Mouse (Mus musculus) T-helper 1 cell (primary cell): ENCODE measurements at regions not wholly inside any gene's neighbourhood (a gene's known extent, or its start where the extent isn't known, plus 50 kb on each side); places are given as distances from the start of the nearest gene placed in this dataset.

ENCODE experiments used
- in situ Hi-C: fragments of 300-600 bp; cut with MboI, MseI; formaldehyde crosslinking; loops from one replicate; pipeline ENCODE4 v1.15.1; 2025; ENCODE audit warnings: high pct_unique_total_duplicates

GRCm38 (mm10) chr2:128430776-128431291 is 160.2 kb upstream of the Spdye4c start:
- in situ Hi-C loops = loop anchor here (25.0 kb wide), 1 partner anchor 1119 kb away; no protein-coding TSS in a partner anchor

GRCm38 (mm10) chr2:128431751-128432150 is 159.3 kb upstream of the Spdye4c start:
- in situ Hi-C loops = loop anchor here (25.0 kb wide), 1 partner anchor 1119 kb away; no protein-coding TSS in a partner anchor

- in situ Hi-C loops = loop anchor here (25.0 kb wide), 1 partner anchor 1120 kb away; no protein-coding TSS in a partner anchor
Measured at GRCm38 (mm10) chr2:128432741-128433140, 158.3 kb upstream of the Spdye4c start.

GRCm38 (mm10) chr2:128433553-128434081 is 157.4 kb upstream of the Spdye4c start:
- in situ Hi-C loops = loop anchor here (25.0 kb wide), 1 partner anchor 1121 kb away; no protein-coding TSS in a partner anchor

GRCm38 (mm10) chr2:128434200-128434977 is 156.6 kb upstream of the Spdye4c start:
- in situ Hi-C loops = loop anchor here (25.0 kb wide), 1 partner anchor 1122 kb away; no protein-coding TSS in a partner anchor

- in situ Hi-C loops = loop anchor here (25.0 kb wide), 1 partner anchor 1124 kb away; no protein-coding TSS in a partner anchor
Measured at GRCm38 (mm10) chr2:128436378-128436777, 154.6 kb upstream of the Spdye4c start.

- in situ Hi-C loops = loop anchor here (25.0 kb wide), 1 partner anchor 1125 kb away; no protein-coding TSS in a partner anchor
Measured at GRCm38 (mm10) chr2:128437698-128438097, 153.3 kb upstream of the Spdye4c start.

GRCm38 (mm10) chr2:128438161-128438822 is 152.7 kb upstream of the Spdye4c start:
- in situ Hi-C loops = loop anchor here (25.0 kb wide), 1 partner anchor 1126 kb away; no protein-coding TSS in a partner anchor

GRCm38 (mm10) chr2:128438897-128439296 is 152.1 kb upstream of the Spdye4c start:
- in situ Hi-C loops = loop anchor here (25.0 kb wide), 1 partner anchor 1127 kb away; no protein-coding TSS in a partner anchor

- in situ Hi-C loops = loop anchor here (25.0 kb wide), 1 partner anchor 1132 kb away; no protein-coding TSS in a partner anchor
Measured at GRCm38 (mm10) chr2:128444599-128445011, 146.4 kb upstream of the Spdye4c start.

GRCm38 (mm10) chr2:128445443-128445842 is 145.6 kb upstream of the Spdye4c start:
- in situ Hi-C loops = loop anchor here (25.0 kb wide), 1 partner anchor 1133 kb away; no protein-coding TSS in a partner anchor

- in situ Hi-C loops = loop anchor here (25.0 kb wide), 1 partner anchor 1137 kb away; no protein-coding TSS in a partner anchor
Measured at GRCm38 (mm10) chr2:128449294-128449693, 141.7 kb upstream of the Spdye4c start.

GRCm38 (mm10) chr2:128450045-128450444 is 141.0 kb upstream of the Spdye4c start:
- in situ Hi-C loops = loop anchor here (5.0 kb wide), 1 partner anchor 97 kb away; no protein-coding TSS in a partner anchor

- in situ Hi-C loops = loop anchor here (5.0 kb wide), 1 partner anchor 96 kb away; no protein-coding TSS in a partner anchor
Measured at GRCm38 (mm10) chr2:128451554-128452239, 139.3 kb upstream of the Spdye4c start.

GRCm38 (mm10) chr2:128452582-128452981 is 138.4 kb upstream of the Spdye4c start:
- in situ Hi-C loops = loop anchor here (5.0 kb wide), 1 partner anchor 95 kb away; no protein-coding TSS in a partner anchor

- in situ Hi-C loops = loop anchor here (5.0 kb wide), 1 partner anchor 93 kb away; no protein-coding TSS in a partner anchor
Measured at GRCm38 (mm10) chr2:128454509-128454908, 136.5 kb upstream of the Spdye4c start.

GRCm38 (mm10) chr2:128457591-128458209 is 133.3 kb upstream of the Spdye4c start:
- in situ Hi-C loops = no loop called here

- in situ Hi-C loops = no loop called here
Measured at GRCm38 (mm10) chr2:128465214-128465984, 125.6 kb upstream of the Spdye4c start.
